Mouse (Mus musculus): ENCODE measurements at regions not wholly inside any gene's neighbourhood (a gene's known extent, or its start where the extent isn't known, plus 50 kb on each side); places are given as distances from the start of the nearest gene placed in this dataset.

DNA sequence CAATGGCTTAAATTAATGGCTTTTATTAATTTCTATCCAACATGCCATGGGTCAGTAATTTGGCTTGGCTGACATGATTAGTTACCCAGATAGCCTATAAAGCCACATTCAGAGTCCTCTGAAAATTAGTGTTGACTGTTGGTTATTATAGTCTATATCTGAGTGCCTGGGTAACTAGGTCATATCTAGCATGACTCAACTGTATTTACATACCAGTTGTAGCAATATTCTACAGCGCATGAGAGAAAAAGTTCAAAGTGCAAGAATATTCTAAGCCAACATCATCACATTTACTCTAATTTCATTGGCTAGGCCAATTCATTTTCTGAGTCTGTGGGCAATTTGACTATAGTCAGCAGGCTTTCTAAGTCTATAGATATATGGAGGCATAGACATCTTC, 496.7 kb upstream of the Tenm4 start:
- TF ChIP-seq POLR2A (IDR thresholded peaks at IDR 0.05; ENCODE audit: extremely low read depth, insufficient read depth, low read length) (no peak), CTCF (IDR thresholded peaks at IDR 0.05; ENCODE audit: extremely low read depth, insufficient read depth, low read length) (no peak)
- no peak overlapping the region for H3K4me3 ChIP-seq (ENCODE audit: insufficient read depth, low read length)
- H3K27ac ChIP-seq (ENCODE audit: insufficient read depth, low read length): no peak overlapping the region
- no peaks in the 10 kb centered on the region for H3K4me1 ChIP-seq (ENCODE audit: control insufficient read depth, insufficient read depth, low read length)

DNA sequence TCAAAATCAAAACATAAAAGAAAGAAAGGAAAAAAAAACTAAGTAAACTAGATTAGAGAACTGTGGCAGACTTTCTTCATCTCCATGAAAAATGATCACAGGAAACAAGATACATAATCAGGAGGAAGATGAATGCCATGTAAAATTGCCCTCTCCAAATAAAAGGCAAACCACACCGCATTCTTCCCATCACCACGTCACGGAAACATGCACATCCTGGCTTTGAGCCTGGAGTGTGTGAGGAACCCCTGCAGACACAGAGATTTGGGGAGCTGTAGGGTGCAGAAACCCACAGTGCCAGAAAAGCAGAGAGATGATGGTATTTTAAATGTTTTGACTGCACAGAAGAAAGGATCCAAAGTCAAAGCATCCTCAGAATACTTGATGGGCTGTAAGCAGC, 488.5 kb upstream of the Tenm4 start:
- Histone ChIP-seq H3K27ac (ENCODE audit: insufficient read depth, low read length) (no peak overlapping the region), H3K4me1 (ENCODE audit: control insufficient read depth, insufficient read depth, low read length) (no peaks in the 10 kb centered on the region), H3K4me3 (ENCODE audit: insufficient read depth, low read length) (no peak overlapping the region)
- no peak for TF ChIP-seq POLR2A (IDR thresholded peaks at IDR 0.05; ENCODE audit: extremely low read depth, insufficient read depth, low read length)
- no peak for TF ChIP-seq CTCF (IDR thresholded peaks at IDR 0.05; ENCODE audit: extremely low read depth, insufficient read depth, low read length)

DNA sequence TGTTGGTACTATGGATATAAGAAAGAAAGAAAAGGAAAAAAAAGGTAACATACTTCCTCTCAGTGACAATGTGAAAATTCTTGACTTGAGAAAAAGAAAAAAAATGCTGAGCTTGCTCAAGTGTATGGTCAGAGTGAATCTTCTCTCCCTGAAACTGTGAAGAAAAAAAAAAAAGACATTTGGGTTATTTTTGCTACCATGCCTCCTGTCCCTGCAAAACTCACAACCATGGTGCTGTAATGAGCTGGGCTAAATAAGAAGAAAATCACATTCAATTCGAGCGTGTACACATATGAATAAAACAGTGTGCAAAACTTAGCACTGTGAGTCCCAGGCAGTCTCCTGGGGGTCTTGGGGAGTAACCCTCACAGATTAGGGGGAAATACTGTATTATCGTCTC, 483.3 kb upstream of the Tenm4 start:
- TF ChIP-seq POLR2A (IDR thresholded peaks at IDR 0.05; ENCODE audit: extremely low read depth, insufficient read depth, low read length): no peak
- TF ChIP-seq CTCF (IDR thresholded peaks at IDR 0.05; ENCODE audit: extremely low read depth, insufficient read depth, low read length): no peak
- Histone ChIP-seq H3K4me3 (ENCODE audit: insufficient read depth, low read length) (no peak overlapping the region), H3K27ac (ENCODE audit: insufficient read depth, low read length) (no peak overlapping the region), H3K4me1 (ENCODE audit: control insufficient read depth, insufficient read depth, low read length) (peaks cover 2% of the 10 kb centered on the region; the same call in 1 of the 2 replicates)

DNA sequence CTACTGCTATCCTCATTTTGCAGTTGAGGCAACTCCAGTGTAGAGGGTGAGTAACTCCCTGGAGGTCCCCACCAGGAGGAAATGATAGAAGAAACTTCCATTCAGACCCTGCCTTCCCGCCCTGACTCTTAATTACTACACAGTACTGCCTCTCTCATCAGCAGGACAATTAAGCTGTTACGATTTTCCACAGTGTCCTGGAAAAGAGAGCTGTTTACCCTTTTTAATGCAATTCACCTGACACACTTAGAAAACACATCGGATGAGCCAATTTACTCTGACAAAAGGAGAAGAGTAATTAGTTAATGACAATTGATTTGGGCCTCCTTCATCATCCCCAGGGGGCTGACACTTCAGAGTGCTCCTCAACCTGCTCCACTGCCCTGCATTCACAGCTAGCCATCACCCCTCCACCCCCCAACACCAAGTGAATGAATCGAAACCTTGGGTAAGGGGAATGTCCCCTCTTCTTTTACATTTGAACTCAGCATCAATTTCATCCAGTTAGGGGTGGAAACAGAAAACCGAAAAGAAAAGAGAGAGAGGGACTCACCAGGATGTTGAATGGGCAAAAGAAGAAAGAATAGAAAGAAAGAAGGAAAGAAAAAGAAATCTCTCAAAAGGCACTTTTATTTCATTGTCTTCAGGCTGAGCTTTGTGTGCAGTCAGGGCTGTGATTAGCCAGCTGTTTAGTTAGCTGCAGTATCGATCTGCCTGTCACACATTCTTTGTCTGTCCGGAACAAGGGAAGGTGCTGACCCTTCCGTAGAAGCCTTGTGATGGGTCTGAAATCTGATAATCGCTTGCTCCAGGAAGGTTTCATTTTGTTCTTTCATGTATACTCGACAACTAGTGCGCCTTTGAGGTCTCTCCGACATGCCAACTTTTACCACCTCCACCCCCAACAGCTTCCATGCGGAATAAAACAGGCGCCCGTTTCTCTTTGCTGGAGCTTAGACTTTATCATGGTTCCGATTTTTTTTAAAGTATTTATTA, 482.6 kb upstream of the Tenm4 start:
- Histone ChIP-seq H3K4me1 (ENCODE audit: control insufficient read depth, insufficient read depth, low read length) (peaks cover 2% of the 10 kb centered on the region; the same call in 1 of the 2 replicates), H3K4me3 (ENCODE audit: insufficient read depth, low read length) (peak overlapping the region; percentile 19; the same call in 1 of the 2 replicates)

DNA sequence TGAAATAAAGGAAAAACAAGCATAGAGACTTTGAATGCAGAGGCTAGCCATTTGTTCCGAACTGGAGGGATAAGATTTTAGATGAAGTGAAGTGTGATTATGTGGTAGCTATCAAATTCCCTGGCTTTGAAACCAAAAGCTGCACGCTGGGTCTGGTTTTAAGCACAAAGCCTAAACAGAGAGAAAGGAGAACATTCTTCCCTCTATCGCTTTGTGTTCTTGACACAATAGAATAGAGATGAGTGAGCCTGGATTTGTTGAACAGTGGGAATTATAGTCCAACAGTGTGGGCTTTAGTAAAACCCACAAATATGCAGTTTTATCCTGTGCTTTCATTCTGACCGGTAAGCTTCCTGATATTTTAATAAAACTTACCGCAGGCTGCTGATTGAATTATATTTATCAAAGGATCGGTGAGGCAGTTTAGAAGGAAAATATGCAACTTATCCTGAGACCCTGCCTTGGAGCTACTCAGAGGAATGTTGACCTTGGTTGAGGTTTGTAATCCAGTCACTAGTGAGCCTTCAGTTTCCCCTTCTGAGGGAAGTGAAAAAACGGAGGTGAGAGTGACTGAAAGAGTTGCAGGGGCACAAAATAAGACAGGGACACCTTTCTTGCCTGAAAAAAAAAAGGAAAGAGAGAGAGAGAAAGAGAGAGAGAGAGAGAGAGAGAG, 481.7 kb upstream of the Tenm4 start:
- no peak for TF ChIP-seq POLR2A (IDR thresholded peaks at IDR 0.05; ENCODE audit: extremely low read depth, insufficient read depth, low read length)
- no peak for TF ChIP-seq CTCF (IDR thresholded peaks at IDR 0.05; ENCODE audit: extremely low read depth, insufficient read depth, low read length)
- no peak overlapping the region for H3K27ac ChIP-seq (ENCODE audit: insufficient read depth, low read length)
- peaks cover 2% of the 10 kb centered on the region; the same call in 1 of the 2 replicates for H3K4me1 ChIP-seq (ENCODE audit: control insufficient read depth, insufficient read depth, low read length)
- H3K4me3 ChIP-seq (ENCODE audit: insufficient read depth, low read length): no peak overlapping the region

More for the DNA sequence above, 482.6 kb upstream of the Tenm4 start:
- no peak overlapping the region for H3K27ac ChIP-seq (ENCODE audit: insufficient read depth, low read length)
- TF ChIP-seq CTCF (IDR thresholded peaks at IDR 0.05; ENCODE audit: extremely low read depth, insufficient read depth, low read length) (no peak), POLR2A (IDR thresholded peaks at IDR 0.05; ENCODE audit: extremely low read depth, insufficient read depth, low read length) (no peak)

DNA sequence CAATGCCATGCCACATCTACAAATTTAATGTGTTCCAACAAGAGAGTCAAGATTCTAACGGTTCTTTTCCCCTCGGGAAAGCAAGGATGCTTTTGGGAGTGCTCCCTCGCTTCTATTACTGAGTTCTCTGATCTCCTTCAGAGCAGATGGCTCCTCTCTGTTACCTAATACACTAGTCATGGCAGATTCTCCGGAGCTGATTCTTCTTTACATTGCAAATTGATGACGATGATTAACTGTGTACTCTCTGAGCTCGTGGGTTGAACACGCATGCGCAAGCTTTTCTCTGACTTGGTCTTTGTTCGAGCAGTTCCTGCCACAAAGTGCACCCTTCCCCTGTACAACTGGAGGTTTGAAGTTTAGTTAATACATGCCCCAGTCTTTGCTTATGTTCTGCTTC, 471.5 kb upstream of the Tenm4 start:
- TF ChIP-seq POLR2A (IDR thresholded peaks at IDR 0.05; ENCODE audit: extremely low read depth, insufficient read depth, low read length) (no peak), CTCF (IDR thresholded peaks at IDR 0.05; ENCODE audit: extremely low read depth, insufficient read depth, low read length) (no peak)
- no peaks in the 10 kb centered on the region for H3K4me1 ChIP-seq (ENCODE audit: control insufficient read depth, insufficient read depth, low read length)
- no peak overlapping the region for H3K4me3 ChIP-seq (ENCODE audit: insufficient read depth, low read length)
- H3K27ac ChIP-seq (ENCODE audit: insufficient read depth, low read length): no peak overlapping the region

DNA sequence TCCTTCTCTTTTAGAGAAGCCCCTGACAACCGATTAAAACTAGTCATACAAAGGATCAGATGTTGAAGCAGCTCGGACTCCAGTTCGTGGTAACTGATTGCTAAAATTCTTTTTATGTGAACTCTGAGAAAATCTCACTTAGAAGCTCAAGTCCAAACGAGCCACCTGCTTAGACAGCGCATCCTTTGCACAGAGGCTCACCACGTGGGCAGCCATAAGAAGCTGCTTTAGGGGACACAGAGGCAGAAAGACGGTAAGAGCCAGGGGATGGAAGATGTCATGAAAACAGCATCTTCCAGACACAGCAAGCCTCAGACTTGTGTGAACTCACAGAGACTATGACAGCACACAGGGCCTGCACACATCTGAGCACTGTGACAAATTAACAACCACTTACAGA, 461.0 kb upstream of the Tenm4 start:
- no peaks in the 10 kb centered on the region for H3K4me1 ChIP-seq (ENCODE audit: control insufficient read depth, insufficient read depth, low read length)
- no peak overlapping the region for H3K27ac ChIP-seq (ENCODE audit: insufficient read depth, low read length)
- TF ChIP-seq POLR2A (IDR thresholded peaks at IDR 0.05; ENCODE audit: extremely low read depth, insufficient read depth, low read length) (no peak), CTCF (IDR thresholded peaks at IDR 0.05; ENCODE audit: extremely low read depth, insufficient read depth, low read length) (no peak)
- no peak overlapping the region for H3K4me3 ChIP-seq (ENCODE audit: insufficient read depth, low read length)

DNA sequence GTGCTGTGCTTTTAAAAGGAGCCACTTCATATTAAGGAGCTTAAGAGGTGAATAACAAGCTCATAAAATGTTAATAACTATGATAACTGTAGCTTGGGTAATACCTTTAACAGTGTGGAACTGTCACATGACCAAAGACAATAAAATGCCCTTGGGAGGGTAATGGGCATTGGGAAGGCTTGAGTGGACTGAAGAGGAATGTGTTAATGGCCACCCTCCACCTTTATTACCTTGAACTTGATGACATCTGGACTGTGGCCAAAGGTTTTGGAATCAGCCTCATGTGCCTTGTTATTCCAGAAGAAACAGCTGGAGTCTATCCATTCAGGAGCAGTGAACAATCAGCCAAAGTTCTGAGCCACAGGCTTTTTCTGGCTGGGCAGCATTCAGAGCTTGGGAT, 451.0 kb upstream of the Tenm4 start:
- TF ChIP-seq CTCF (IDR thresholded peaks at IDR 0.05; ENCODE audit: extremely low read depth, insufficient read depth, low read length) (no peak), POLR2A (IDR thresholded peaks at IDR 0.05; ENCODE audit: extremely low read depth, insufficient read depth, low read length) (no peak)
- no peak overlapping the region for H3K4me3 ChIP-seq (ENCODE audit: insufficient read depth, low read length)
- H3K27ac ChIP-seq (ENCODE audit: insufficient read depth, low read length): no peak overlapping the region
- H3K4me1 ChIP-seq (ENCODE audit: control insufficient read depth, insufficient read depth, low read length): no peaks in the 10 kb centered on the region

DNA sequence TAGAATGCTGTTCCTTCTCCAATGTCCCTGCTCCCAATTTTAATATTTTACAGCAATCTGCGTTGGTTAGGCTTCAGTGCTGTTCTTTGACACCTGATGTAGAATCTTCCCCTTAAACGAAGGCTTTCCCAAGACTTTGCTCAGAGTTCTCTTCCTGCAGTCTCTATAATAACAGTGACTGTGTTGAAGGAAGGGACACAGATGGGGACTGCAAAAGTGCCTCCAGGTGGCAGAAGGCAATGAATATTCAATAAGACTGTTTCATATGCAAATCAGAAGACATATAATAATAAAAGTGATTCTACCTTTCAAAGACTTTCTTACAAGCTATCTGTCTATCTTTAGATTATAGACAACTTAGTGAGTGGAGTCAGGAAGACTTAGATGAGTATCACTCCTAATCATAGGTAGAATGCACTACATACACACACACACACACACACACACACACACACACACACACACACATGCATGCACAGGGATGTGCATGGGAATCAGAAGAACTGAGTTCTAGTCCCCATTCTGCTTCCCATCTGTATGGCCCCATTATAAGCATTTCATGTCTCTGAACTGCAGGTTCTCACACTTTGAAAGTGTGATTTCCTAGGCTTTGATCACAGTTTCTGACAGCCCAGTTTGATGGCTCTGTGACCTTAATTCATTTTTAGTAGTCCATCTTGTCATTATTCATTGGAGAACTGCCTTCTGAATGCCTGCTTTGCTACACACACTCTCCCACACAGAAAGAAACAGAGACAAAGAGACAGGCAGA, 445.1 kb upstream of the Tenm4 start:
- H3K27ac ChIP-seq (ENCODE audit: insufficient read depth, low read length): no peak overlapping the region
- no peaks in the 10 kb centered on the region for H3K4me1 ChIP-seq (ENCODE audit: control insufficient read depth, insufficient read depth, low read length)
- TF ChIP-seq POLR2A (IDR thresholded peaks at IDR 0.05; ENCODE audit: extremely low read depth, insufficient read depth, low read length): no peak
- TF ChIP-seq CTCF (IDR thresholded peaks at IDR 0.05; ENCODE audit: extremely low read depth, insufficient read depth, low read length): no peak
- H3K4me3 ChIP-seq (ENCODE audit: insufficient read depth, low read length): no peak overlapping the region
